Mouse (Mus musculus) MEL (cell line): ENCODE data around the gene Pfkfb3. TPM values are rescaled to one million over a fixed set of nuclear protein-coding genes. Genes with fewer than 3 reads are reported as not detected.

Source experiments
- DNase-seq: peaks from one replicate; pipeline ENCODE4 v3.0.0; 2011; ENCODE audit warnings: low read depth, low spot score
- H3K27ac ChIP-seq: 2 replicates; pipeline ENCODE4 v1.5.1; 2012; ENCODE audit warnings: low read depth, mild to moderate bottlenecking, control low read depth, low read length, moderate library complexity; ENCODE audit not compliant: control insufficient read depth
- H3K27me3 ChIP-seq, 2 experiments: fragments of 150-350 bp in 1 of 2; sonication (generic) in 1 of 2; 2 replicates each; pipeline ENCODE4 v1.6.1; 2012; ENCODE audit warnings: low read length in 2 of 2, mild to moderate bottlenecking in 2 of 2, improper control_type of control experiment in 1 of 2, moderate library complexity in 1 of 2; ENCODE audit not compliant: insufficient read depth in 2 of 2, control insufficient read depth in 1 of 2
- H3K36me3 ChIP-seq, 2 experiments: 2 replicates each; pipeline ENCODE4 v1.6.1; 2012 to 2014; ENCODE audit warnings: low read length in 2 of 2, improper control_type of control experiment in 1 of 2, inconsistent platforms in 1 of 2, mild to moderate bottlenecking in 1 of 2; ENCODE audit not compliant: insufficient read depth in 2 of 2, control insufficient read depth in 1 of 2
- H3K4me1 ChIP-seq, 2 experiments: fragments of 150-350 bp in 1 of 2; sonication (generic) in 1 of 2; 2 replicates each; pipeline ENCODE4 v1.6.1; 2012; ENCODE audit warnings: low read length in 2 of 2, improper control_type of control experiment in 1 of 2, mild to moderate bottlenecking in 1 of 2; ENCODE audit not compliant: insufficient read depth in 2 of 2, control insufficient read depth in 1 of 2
- H3K4me3 ChIP-seq, 2 experiments: fragments of 150-350 bp in 1 of 2; sonication (generic) in 1 of 2; 2 replicates each; pipeline ENCODE4 v1.5.1; 2012; ENCODE audit warnings: low read depth in 2 of 2, low read length in 2 of 2, mild to moderate bottlenecking in 2 of 2, moderate library complexity in 2 of 2, control low read depth in 1 of 2, improper control_type of control experiment in 1 of 2; ENCODE audit not compliant: control insufficient read depth in 1 of 2, insufficient read depth in 1 of 2
- H3K79me2 ChIP-seq: 2 replicates; pipeline ENCODE4 v1.6.1; 2012; ENCODE audit warnings: mild to moderate bottlenecking, low read length, moderate library complexity; ENCODE audit not compliant: control insufficient read depth, poor library complexity, insufficient read depth
- H3K9ac ChIP-seq: 2 replicates; pipeline ENCODE4 v1.6.1; 2012; ENCODE audit warnings: low read depth, mild to moderate bottlenecking, control low read depth, low read length, moderate library complexity; ENCODE audit not compliant: control insufficient read depth, poor library complexity, severe bottlenecking
- H3K9me3 ChIP-seq: fragments of 150-350 bp; sonication (generic); replicated peaks from 2 replicates; pipeline ENCODE4 v1.6.1; 2012; ENCODE audit warnings: mild to moderate bottlenecking, low read length, improper control_type of control experiment, moderate library complexity; ENCODE audit not compliant: insufficient read depth
- BHLHE40 ChIP-seq: IDR thresholded peaks from 2 replicates; pipeline ENCODE4 v1.6.1; 2012; ENCODE audit warnings: low read depth, mild to moderate bottlenecking, inconsistent platforms, low read length, improper control_type of control experiment, borderline replicate concordance
- CHD1 ChIP-seq: IDR thresholded peaks from 2 replicates; pipeline ENCODE4 v1.6.1; 2012; ENCODE audit warnings: low read depth, mild to moderate bottlenecking, inconsistent platforms, low read length, improper control_type of control experiment
- ELF1 ChIP-seq: IDR thresholded peaks from 2 replicates; pipeline ENCODE4 v1.6.1; 2014; ENCODE audit warnings: low read depth, mild to moderate bottlenecking, inconsistent platforms, low read length, improper control_type of control experiment, moderate library complexity
- EP300 ChIP-seq, 2 experiments: IDR thresholded peaks; 2 replicates each; pipeline ENCODE4 v1.6.1; 2011; ENCODE audit warnings: improper control_type of control experiment in 2 of 2, low read length in 2 of 2, low read depth in 1 of 2, mild to moderate bottlenecking in 1 of 2
- ETS1 ChIP-seq: IDR thresholded peaks from 2 replicates; pipeline ENCODE4 v1.6.1; 2012; ENCODE audit warnings: low read depth, mild to moderate bottlenecking, inconsistent platforms, low read length, improper control_type of control experiment, moderate library complexity
- GABPA ChIP-seq: IDR thresholded peaks from 2 replicates; pipeline ENCODE4 v1.6.1; 2012; ENCODE audit warnings: low read depth, mild to moderate bottlenecking, inconsistent platforms, low read length, improper control_type of control experiment, moderate library complexity
- MAFK ChIP-seq: IDR thresholded peaks from 2 replicates; pipeline ENCODE4 v1.6.1; 2011; ENCODE audit warnings: low read depth, mild to moderate bottlenecking, low read length, improper control_type of control experiment, borderline replicate concordance
- MAZ ChIP-seq: IDR thresholded peaks from 2 replicates; pipeline ENCODE4 v1.6.1; 2012; ENCODE audit warnings: low read depth, mild to moderate bottlenecking, inconsistent platforms, low read length, improper control_type of control experiment
- MEF2A ChIP-seq: IDR thresholded peaks from 2 replicates; pipeline ENCODE4 v1.6.1; 2014; ENCODE audit warnings: low read depth, mild to moderate bottlenecking, inconsistent platforms, low read length, improper control_type of control experiment; ENCODE audit not compliant: poor library complexity, insufficient replicate concordance, severe bottlenecking; ENCODE audit errors: extremely low read depth
- MXI1 ChIP-seq: IDR thresholded peaks from 2 replicates; pipeline ENCODE4 v1.6.1; 2011; ENCODE audit warnings: mild to moderate bottlenecking, low read depth, low read length, improper control_type of control experiment
- MYB ChIP-seq: IDR thresholded peaks from 2 replicates; pipeline ENCODE4 v1.6.1; 2011; ENCODE audit warnings: mild to moderate bottlenecking, low read depth, low read length, improper control_type of control experiment
- MYC ChIP-seq: IDR thresholded peaks from 2 replicates; pipeline ENCODE4 v1.6.1; 2011; ENCODE audit warnings: low read depth, mild to moderate bottlenecking, low read length, improper control_type of control experiment, moderate library complexity
- NELFE ChIP-seq: IDR thresholded peaks from 2 replicates; pipeline ENCODE4 v1.6.1; 2011; ENCODE audit warnings: low read depth, low read length, improper control_type of control experiment
- POLR2AphosphoS2 ChIP-seq: IDR thresholded peaks from 2 replicates; pipeline ENCODE4 v1.6.1; 2011; ENCODE audit warnings: low read length, improper control_type of control experiment
- POLR2AphosphoS5 ChIP-seq: IDR thresholded peaks from 2 replicates; pipeline ENCODE4 v1.6.1; 2012; ENCODE audit warnings: low read depth, borderline replicate concordance, mild to moderate bottlenecking, inconsistent platforms, low read length, moderate library complexity, mixed read lengths
- RAD21 ChIP-seq: IDR thresholded peaks from 2 replicates; pipeline ENCODE4 v1.6.1; 2011; ENCODE audit warnings: mild to moderate bottlenecking, low read depth, low read length, improper control_type of control experiment
- TBP ChIP-seq: IDR thresholded peaks from 2 replicates; pipeline ENCODE4 v1.8.0; 2011; ENCODE audit warnings: low read depth, low read length, improper control_type of control experiment
- USF2 ChIP-seq, 2 experiments: IDR thresholded peaks; 2 replicates each; pipeline ENCODE4 v1.6.1; 2011 to 2012; ENCODE audit warnings: improper control_type of control experiment in 2 of 2, low read length in 2 of 2, borderline replicate concordance in 1 of 2, inconsistent platforms in 1 of 2, low read depth in 1 of 2, mild to moderate bottlenecking in 1 of 2; ENCODE audit not compliant: insufficient read depth in 1 of 2
- ZKSCAN1 ChIP-seq: IDR thresholded peaks from 2 replicates; pipeline ENCODE4 v1.6.1; 2012; ENCODE audit warnings: low read depth, mild to moderate bottlenecking, inconsistent platforms, low read length, improper control_type of control experiment, moderate library complexity
- ZMIZ1 ChIP-seq: IDR thresholded peaks from 2 replicates; pipeline ENCODE4 v1.6.1; 2012; ENCODE audit warnings: low read depth, mild to moderate bottlenecking, inconsistent platforms, low read length, improper control_type of control experiment, moderate library complexity
- polyA plus RNA-seq, 2 experiments: library from polyadenylated mRNA; stranded (reverse) in 1 of 2; unstranded in 1 of 2; fragments of >175 nt in 1 of 2; fragments of >200 nt in 1 of 2; gene quantifications; 2 replicates each; pipeline versions ENCODE4 v1.2.1 to v1.2.4; 2012; ENCODE audit warnings: low replicate concordance in 2 of 2, low read depth in 1 of 2; ENCODE audit not compliant: insufficient read length in 2 of 2, insufficient read depth in 1 of 2, missing spikeins in 1 of 2
- total RNA-seq: library from RNA; depleted of rRNA; stranded (reverse); fragments of 300-350 nt; gene quantifications from 2 replicates; pipeline ENCODE4 v1.2.3, GENCODE M21; 2012

Gene Pfkfb3
- total and polyA plus RNA-seq, 3 experiments, result 9.9 to 13.8 TPM; not detected in 1

DNA sequence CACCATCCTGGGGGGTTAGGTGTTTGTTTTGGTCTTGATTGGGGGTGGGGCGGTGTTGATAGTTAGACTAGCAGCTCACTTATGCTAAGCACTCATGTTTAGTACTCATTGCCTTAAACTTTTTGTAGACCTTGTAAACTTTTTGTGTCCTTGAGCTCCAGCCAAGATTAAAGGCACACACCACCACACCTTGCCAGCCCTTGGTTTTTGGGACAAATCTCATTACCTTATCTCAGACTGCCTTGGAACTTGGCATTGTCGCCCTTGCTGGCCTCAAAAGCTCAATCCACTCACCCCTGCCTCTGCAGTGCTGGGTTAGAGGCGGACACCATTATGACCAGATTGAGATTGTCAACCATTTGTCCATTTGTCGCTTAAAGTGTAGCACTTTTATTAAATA lies 125.3 kb downstream of the Pfkfb3 start:
- DNase-seq, result no peak
- Histone ChIP-seq H3K27ac (no peak overlapping the region), H3K36me3 (peaks cover 0 to 12% of the 10 kb centered on the region in 2 experiments; a peak in 2 of 4 replicates), H3K9me3 (no peaks in the 10 kb centered on the region), H3K79me2 (no peaks in the 10 kb centered on the region), H3K4me3 (no peak overlapping the region), H3K27me3 (no peaks in the 10 kb centered on the region), H3K9ac (no peak overlapping the region), H3K4me1 (peaks cover 3 to 22% of the 10 kb centered on the region in 2 experiments; a peak in 3 of 4 replicates)
- no peak for TF ChIP-seq MAFK

DNA sequence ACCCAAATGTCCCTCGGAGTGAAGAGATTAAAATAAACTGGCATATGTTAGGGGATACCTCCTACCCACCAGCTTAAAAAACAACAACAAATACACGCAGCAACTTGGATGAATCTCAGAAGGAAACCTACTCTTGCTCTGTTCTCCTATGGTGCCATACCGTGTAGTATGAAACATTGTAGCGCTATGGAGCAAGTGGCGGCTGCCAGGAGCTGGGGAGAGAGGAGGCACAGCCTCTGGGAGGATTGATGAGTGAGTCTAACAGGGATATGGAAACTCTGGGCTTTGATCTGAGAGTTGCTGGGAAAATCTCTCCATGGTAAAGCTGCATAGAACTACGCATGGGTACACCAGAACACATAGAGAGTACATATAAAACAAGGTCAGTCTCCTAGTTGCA lies 126.3 kb downstream of the Pfkfb3 start:
- Histone ChIP-seq H3K9me3 (no peaks in the 10 kb centered on the region), H3K27me3 (no peaks in the 10 kb centered on the region), H3K4me3 (no peak overlapping the region), H3K79me2 (no peaks in the 10 kb centered on the region), H3K9ac (no peak overlapping the region), H3K4me1 (peaks cover 3 to 22% of the 10 kb centered on the region in 2 experiments; a peak in 3 of 4 replicates)
- DNase-seq, result no peak
- TF ChIP-seq MAZ, result no peak
- TF ChIP-seq TBP, result no peak
- no peak for TF ChIP-seq USF2 (IDR thresholded peaks at IDR 0.05; ENCODE audit: borderline replicate concordance in 1 of 2, insufficient read depth in 1 of 2, low read depth in 1 of 2, low read length in 2 of 2)
- TF ChIP-seq MEF2A, result no peak
- TF ChIP-seq ETS1, result no peak
- TF ChIP-seq MYB, result no peak
- no peak for TF ChIP-seq CHD1
- TF ChIP-seq MXI1, result no peak
- no peak for TF ChIP-seq ZKSCAN1
- TF ChIP-seq NELFE, result no peak
- no peak for TF ChIP-seq POLR2AphosphoS5
- TF ChIP-seq, all 39 proteins: peak for 0
- Histone ChIP-seq H3K36me3 (peaks cover 0 to 12% of the 10 kb centered on the region in 2 experiments; a peak in 2 of 4 replicates), H3K27ac (no peak overlapping the region)

DNA sequence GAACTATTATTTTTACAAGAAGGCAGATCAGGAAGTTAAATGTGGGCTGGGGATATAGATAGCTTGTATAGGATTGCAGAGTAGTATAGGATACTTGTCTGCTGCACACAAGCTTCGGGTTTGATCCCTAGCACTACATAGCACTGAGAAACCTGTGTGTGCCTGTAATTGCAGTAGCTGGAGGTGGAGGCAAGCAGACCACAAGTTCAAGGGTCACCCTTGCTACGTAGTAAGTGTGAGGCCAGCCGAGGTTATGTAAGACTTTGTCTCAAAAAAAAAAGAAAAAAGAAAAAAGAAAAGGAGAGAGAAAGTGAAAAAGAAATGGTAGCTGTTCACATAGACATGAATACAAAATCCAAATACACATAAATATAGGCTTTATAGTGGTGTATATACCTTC lies 127.5 kb downstream of the Pfkfb3 start:
- H3K36me3 ChIP-seq, result peaks cover 0 to 12% of the 10 kb centered on the region in 2 experiments; a peak in 2 of 4 replicates
- no peak overlapping the region for H3K4me3 ChIP-seq
- H3K79me2 ChIP-seq, result no peaks in the 10 kb centered on the region
- no peak for TF ChIP-seq ELF1
- TF ChIP-seq MEF2A, result no peak
- TF ChIP-seq RAD21, result no peak
- TF ChIP-seq BHLHE40, result no peak
- no peak for TF ChIP-seq TBP
- no peak for TF ChIP-seq EP300 (IDR thresholded peaks at IDR 0.05; ENCODE audit: low read depth in 1 of 2, low read length in 2 of 2)
- TF ChIP-seq MYC, result no peak
- no peak for TF ChIP-seq ZMIZ1
- TF ChIP-seq GABPA, result no peak
- TF ChIP-seq POLR2AphosphoS2, result no peak
- TF ChIP-seq CHD1, result no peak
- peak; percentile 28 for DNase-seq
- H3K9me3 ChIP-seq, result no peaks in the 10 kb centered on the region
- H3K27ac ChIP-seq, result no peak overlapping the region
- no peak overlapping the region for H3K9ac ChIP-seq
- H3K27me3 ChIP-seq, result no peaks in the 10 kb centered on the region
- peaks cover 3 to 22% of the 10 kb centered on the region in 2 experiments; a peak in 3 of 4 replicates for H3K4me1 ChIP-seq
